Mouse (Mus musculus) brown adipose tissue, adult 24 weeks (tissue): Measurements from ENCODE around the gene Adgra1. TPM values are rescaled to one million over a fixed set of nuclear protein-coding genes. Genes with fewer than 3 reads are reported as not detected.

Source experiments
- H3K27ac ChIP-seq: fragments of 200-500 bp; replicated peaks from 2 replicates; pipeline ENCODE4 v1.5.1; 2012; ENCODE audit warnings: low read depth, mild to moderate bottlenecking, low read length
- H3K4me1 ChIP-seq: fragments of 200-500 bp; 2 replicates; pipeline ENCODE4 v1.6.1; 2012; ENCODE audit warnings: low read length, mixed read lengths; ENCODE audit not compliant: control insufficient read depth, insufficient read depth, insufficient read length
- H3K4me3 ChIP-seq: fragments of 200-500 bp; 2 replicates; pipeline ENCODE4 v1.5.1; 2012; ENCODE audit warnings: low read depth, mild to moderate bottlenecking, low read length, moderate library complexity; ENCODE audit not compliant: insufficient read depth
- polyA plus RNA-seq: library from polyadenylated mRNA; stranded (reverse); fragments of >200 nt; gene quantifications from 2 replicates; pipeline ENCODE4 v1.2.4, GENCODE M21; 2012; ENCODE audit not compliant: missing spikeins, insufficient read depth, insufficient read length

Adgra1 gene
- polyA plus RNA-seq, 1 experiment, result not detected

- Histone ChIP-seq H3K4me3 (no peak overlapping the region), H3K27ac (no peak overlapping the region), H3K4me1 (no peaks in the 10 kb centered on the region)
Measured at GRCm38 (mm10) chr7:139835140-139836131, 1.5 kb downstream of the Adgra1 start.

GRCm38 (mm10) chr7:139840443-139841168, 6.6 kb downstream of the Adgra1 start:
- Histone ChIP-seq H3K4me1 (no peaks in the 10 kb centered on the region), H3K4me3 (no peak overlapping the region), H3K27ac (no peak overlapping the region)

GRCm38 (mm10) chr7:139842397-139842796, 8.4 kb downstream of the Adgra1 start:
- H3K4me1 ChIP-seq, result no peaks in the 10 kb centered on the region
- H3K4me3 ChIP-seq, result no peak overlapping the region
- H3K27ac ChIP-seq, result no peak overlapping the region

- no peaks in the 10 kb centered on the region for H3K4me1 ChIP-seq
- H3K4me3 ChIP-seq, result no peak overlapping the region
- no peak overlapping the region for H3K27ac ChIP-seq
Measured at GRCm38 (mm10) chr7:139843140-139843539, 9.2 kb downstream of the Adgra1 start.

- Histone ChIP-seq H3K27ac (no peak overlapping the region), H3K4me1 (no peaks in the 10 kb centered on the region), H3K4me3 (no peak overlapping the region)
Measured at GRCm38 (mm10) chr7:139843776-139844175, 9.8 kb downstream of the Adgra1 start.

DNA sequence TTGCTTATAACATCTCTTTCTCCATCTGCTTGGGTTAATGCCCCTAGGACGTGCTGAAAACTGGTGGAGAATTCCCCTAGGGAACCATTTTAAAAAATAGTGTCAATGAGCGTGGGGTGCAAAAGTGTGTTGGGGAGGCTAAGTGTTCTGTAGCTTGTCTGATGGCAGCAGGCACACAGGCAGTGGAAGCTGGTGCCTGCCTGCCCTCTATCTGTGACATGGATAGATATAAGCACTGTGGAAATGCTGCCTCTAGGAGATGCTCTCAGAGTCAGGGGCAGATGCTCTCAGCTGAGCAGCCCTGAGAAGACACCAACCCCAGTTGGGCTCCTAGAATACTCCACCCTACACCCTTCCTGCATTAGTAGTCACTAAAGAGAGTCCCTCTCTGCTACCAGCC, 11.1 kb downstream of the Adgra1 start:
- H3K4me1 ChIP-seq, result no peaks in the 10 kb centered on the region
- H3K4me3 ChIP-seq, result no peak overlapping the region
- no peak overlapping the region for H3K27ac ChIP-seq

- Histone ChIP-seq H3K4me3 (no peak overlapping the region), H3K27ac (no peak overlapping the region), H3K4me1 (no peaks in the 10 kb centered on the region)
Measured at GRCm38 (mm10) chr7:139850152-139850551, 16.2 kb downstream of the Adgra1 start.

DNA sequence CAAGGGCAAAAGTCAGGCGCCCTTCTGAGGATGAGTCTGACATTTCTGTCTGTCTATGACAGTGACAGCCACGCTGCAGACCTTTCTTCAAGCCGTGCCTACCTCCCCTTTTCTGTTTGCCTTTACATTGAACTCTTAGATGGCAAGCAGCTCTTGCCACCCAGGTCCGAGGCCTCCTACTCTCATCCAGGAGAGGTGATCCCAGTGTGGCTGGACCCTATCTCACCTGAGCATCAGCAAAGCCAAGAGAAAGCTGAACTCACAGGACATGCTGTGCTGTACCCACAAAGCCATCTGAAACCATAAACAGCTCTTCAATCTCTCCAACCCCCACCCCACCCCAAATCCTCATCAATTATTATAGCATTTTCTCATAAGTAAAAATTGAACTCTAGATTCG, 16.7 kb downstream of the Adgra1 start:
- Histone ChIP-seq H3K27ac (no peak overlapping the region), H3K4me3 (no peak overlapping the region), H3K4me1 (no peaks in the 10 kb centered on the region)

DNA sequence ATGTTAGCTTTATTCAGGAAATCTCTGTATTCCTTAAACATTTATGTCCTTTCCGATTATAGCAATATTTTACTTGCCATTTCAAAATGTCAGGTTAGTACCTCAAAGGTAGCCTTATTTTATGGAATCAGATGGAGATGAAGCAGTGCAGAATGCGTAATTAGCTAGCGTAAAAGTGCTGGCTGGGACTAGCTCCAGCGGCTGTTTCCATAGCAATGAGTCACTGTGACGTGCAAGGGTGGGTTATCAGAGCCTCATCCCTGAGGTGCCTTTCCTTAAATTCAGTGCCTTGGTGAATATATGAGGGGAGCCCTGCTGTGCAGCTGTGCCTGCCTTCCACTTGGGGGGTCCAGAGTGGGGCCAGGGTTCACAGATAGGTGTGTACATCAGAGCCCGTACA, 17.1 kb downstream of the Adgra1 start:
- Histone ChIP-seq H3K4me3 (no peak overlapping the region), H3K27ac (no peak overlapping the region), H3K4me1 (no peaks in the 10 kb centered on the region)

GRCm38 (mm10) chr7:139855261-139855660, 21.3 kb downstream of the Adgra1 start:
- no peak overlapping the region for H3K4me3 ChIP-seq
- no peaks in the 10 kb centered on the region for H3K4me1 ChIP-seq
- H3K27ac ChIP-seq, result no peak overlapping the region

GRCm38 (mm10) chr7:139861411-139861810, 27.4 kb downstream of the Adgra1 start:
- no peak overlapping the region for H3K27ac ChIP-seq
- H3K4me1 ChIP-seq, result no peaks in the 10 kb centered on the region
- H3K4me3 ChIP-seq, result no peak overlapping the region

GRCm38 (mm10) chr7:139863076-139863475, 29.1 kb downstream of the Adgra1 start:
- H3K27ac ChIP-seq, result no peak overlapping the region
- H3K4me1 ChIP-seq, result no peaks in the 10 kb centered on the region
- no peak overlapping the region for H3K4me3 ChIP-seq

DNA sequence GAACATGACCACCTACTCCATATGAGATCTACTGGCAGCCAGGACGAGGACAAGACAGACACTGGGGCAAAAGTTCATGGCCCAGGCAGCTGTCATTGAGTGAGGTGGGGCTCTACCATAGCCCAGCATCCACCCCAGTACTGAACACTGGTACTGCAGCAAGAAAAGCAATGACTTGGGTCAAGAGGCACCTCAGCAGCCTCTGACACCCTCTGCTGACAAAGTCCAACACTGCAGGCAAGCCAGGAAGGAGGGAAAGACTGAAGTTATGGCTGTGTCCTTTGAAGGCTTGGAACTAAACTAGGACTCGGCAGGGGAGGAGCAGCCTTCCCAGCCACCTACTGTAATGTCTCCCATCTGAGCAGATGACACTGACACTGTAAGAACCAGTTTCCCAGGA, 30.3 kb downstream of the Adgra1 start:
- Histone ChIP-seq H3K4me3 (no peak overlapping the region), H3K27ac (no peak overlapping the region), H3K4me1 (no peaks in the 10 kb centered on the region)

- Histone ChIP-seq H3K27ac (no peak overlapping the region), H3K4me3 (no peak overlapping the region), H3K4me1 (no peaks in the 10 kb centered on the region)
Measured at GRCm38 (mm10) chr7:139864871-139865270, 30.9 kb downstream of the Adgra1 start.

- no peaks in the 10 kb centered on the region for H3K4me1 ChIP-seq
- no peak overlapping the region for H3K4me3 ChIP-seq
Measured at GRCm38 (mm10) chr7:139871014-139871413, 37.0 kb downstream of the Adgra1 start.

More at GRCm38 (mm10) chr7:139871014-139871413, 37.0 kb downstream of the Adgra1 start:
- no peak overlapping the region for H3K27ac ChIP-seq
